Mouse (Mus musculus): ENCODE measurements at regions not wholly inside any gene's neighbourhood (a gene's known extent, or its start where the extent isn't known, plus 50 kb on each side); places are given as distances from the start of the nearest gene placed in this dataset.

DNA sequence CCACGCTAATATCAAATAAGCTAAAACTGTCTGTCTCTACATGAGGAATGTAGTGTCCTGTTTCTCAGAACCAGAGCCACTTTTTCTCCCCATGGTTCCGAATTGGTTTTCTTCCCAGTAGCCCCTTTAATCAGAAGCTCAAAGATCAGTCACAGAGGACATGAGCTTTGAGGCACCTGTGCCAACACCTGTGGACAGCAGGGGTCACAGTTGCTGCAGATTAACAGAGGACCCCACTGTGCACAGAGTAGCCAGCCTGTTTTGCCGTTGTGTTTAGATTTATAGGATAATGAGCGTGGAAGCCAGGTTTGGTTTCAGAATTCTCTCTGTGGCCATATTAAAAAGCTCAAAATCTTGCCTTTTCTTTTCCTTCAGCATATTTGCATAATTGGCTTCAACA lies 380.2 kb downstream of the Ipmk start:
- Histone ChIP-seq H3K36me3 (replicated peaks; ENCODE audit: control insufficient read depth, insufficient read depth, low read length) (no peaks in the 10 kb centered on the region), H3K9me3 (replicated peaks; ENCODE audit: control insufficient read depth, low read length) (no peaks in the 10 kb centered on the region), H3K4me3 (ENCODE audit: low read depth, low read length) (no peak overlapping the region), H3K9ac (replicated peaks; ENCODE audit: low read depth, low read length) (no peak overlapping the region), H3K4me1 (ENCODE audit: control insufficient read depth, insufficient read depth) (no peaks in the 10 kb centered on the region), H3K27ac (ENCODE audit: low read depth) (no peak overlapping the region), H3K27me3 (ENCODE audit: control insufficient read depth, insufficient read depth, low read length) (no peaks in the 10 kb centered on the region), H3K4me2 (ENCODE audit: low read depth, low read length) (no peak overlapping the region)
- no peak for ATAC-seq (ENCODE audit: insufficient read depth, low read depth)
- no peak for TF ChIP-seq EP300 (IDR thresholded peaks at IDR 0.05; ENCODE audit: low read depth)
- no peak for TF ChIP-seq CTCF (IDR thresholded peaks at IDR 0.05; ENCODE audit: low read depth)
- WGBS = 53% methylated on average over 4 of the region's 4 CpGs
- DNase-seq (ENCODE audit: low spot score) = no peak

- Histone ChIP-seq H3K36me3 (replicated peaks; ENCODE audit: control insufficient read depth, insufficient read depth, low read length) (no peaks in the 10 kb centered on the region), H3K4me1 (ENCODE audit: control insufficient read depth, insufficient read depth) (no peaks in the 10 kb centered on the region), H3K9ac (replicated peaks; ENCODE audit: low read depth, low read length) (no peak overlapping the region), H3K27ac (ENCODE audit: low read depth) (no peak overlapping the region), H3K4me3 (ENCODE audit: low read depth, low read length) (no peak overlapping the region), H3K9me3 (replicated peaks; ENCODE audit: control insufficient read depth, low read length) (no peaks in the 10 kb centered on the region), H3K4me2 (ENCODE audit: low read depth, low read length) (no peak overlapping the region), H3K27me3 (ENCODE audit: control insufficient read depth, insufficient read depth, low read length) (no peaks in the 10 kb centered on the region)
- DNase-seq (ENCODE audit: low spot score) (no peak), ATAC-seq (ENCODE audit: insufficient read depth, low read depth) (no peak)
- 70% methylated on average over 3 of the region's 3 CpGs for WGBS
- TF ChIP-seq CTCF (IDR thresholded peaks at IDR 0.05; ENCODE audit: low read depth) (no peak), EP300 (IDR thresholded peaks at IDR 0.05; ENCODE audit: low read depth) (no peak)
These were observed 386.3 kb downstream of the Ipmk start for GRCm38 (mm10) chr10:71733821-71734220.

DNA sequence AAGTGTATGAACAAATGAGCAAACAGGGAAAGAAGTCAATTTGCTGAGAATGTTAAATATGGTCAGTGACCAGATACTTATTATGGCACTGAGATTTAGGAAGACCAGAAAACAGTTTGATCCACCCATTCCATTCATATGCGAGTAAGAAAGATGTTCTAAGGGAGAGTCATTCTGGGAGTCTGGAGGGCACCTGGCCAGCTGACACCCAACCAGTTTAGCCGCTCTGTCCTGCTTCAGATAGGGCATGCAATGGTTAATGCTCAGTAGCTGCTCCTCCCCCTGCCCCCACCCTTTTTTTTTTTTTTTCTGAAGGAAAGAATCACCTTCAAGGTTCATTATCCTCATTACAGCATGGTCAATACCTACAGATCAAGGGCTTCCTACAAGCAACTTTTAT lies 386.9 kb downstream of the Ipmk start:
- H3K4me2 ChIP-seq (ENCODE audit: low read depth, low read length) = no peak overlapping the region
- no peaks in the 10 kb centered on the region for H3K27me3 ChIP-seq (ENCODE audit: control insufficient read depth, insufficient read depth, low read length)
- no peak for DNase-seq (ENCODE audit: low spot score)
- 53% methylated on average over 2 of the region's 2 CpGs for WGBS
- no peaks in the 10 kb centered on the region for H3K36me3 ChIP-seq (replicated peaks; ENCODE audit: control insufficient read depth, insufficient read depth, low read length)
- TF ChIP-seq EP300 (IDR thresholded peaks at IDR 0.05; ENCODE audit: low read depth) (no peak), CTCF (IDR thresholded peaks at IDR 0.05; ENCODE audit: low read depth) (no peak)
- no peak overlapping the region for H3K9ac ChIP-seq (replicated peaks; ENCODE audit: low read depth, low read length)
- no peaks in the 10 kb centered on the region for H3K9me3 ChIP-seq (replicated peaks; ENCODE audit: control insufficient read depth, low read length)
- no peaks in the 10 kb centered on the region for H3K4me1 ChIP-seq (ENCODE audit: control insufficient read depth, insufficient read depth)
- H3K4me3 ChIP-seq (ENCODE audit: low read depth, low read length) = no peak overlapping the region
- no peak for ATAC-seq (ENCODE audit: insufficient read depth, low read depth)
- no peak overlapping the region for H3K27ac ChIP-seq (ENCODE audit: low read depth)

GRCm38 (mm10) chr10:71738280-71738679 lies 390.7 kb downstream of the Ipmk start:
- TF ChIP-seq EP300 (IDR thresholded peaks at IDR 0.05; ENCODE audit: low read depth) = no peak
- no peaks in the 10 kb centered on the region for H3K27me3 ChIP-seq (ENCODE audit: control insufficient read depth, insufficient read depth, low read length)
- no peak overlapping the region for H3K9ac ChIP-seq (replicated peaks; ENCODE audit: low read depth, low read length)
- no peaks in the 10 kb centered on the region for H3K4me1 ChIP-seq (ENCODE audit: control insufficient read depth, insufficient read depth)
- H3K36me3 ChIP-seq (replicated peaks; ENCODE audit: control insufficient read depth, insufficient read depth, low read length) = no peaks in the 10 kb centered on the region
- ATAC-seq (ENCODE audit: insufficient read depth, low read depth) = no peak
- 54% methylated on average over 4 of the region's 4 CpGs for WGBS
- no peak overlapping the region for H3K4me3 ChIP-seq (ENCODE audit: low read depth, low read length)
- no peaks in the 10 kb centered on the region for H3K9me3 ChIP-seq (replicated peaks; ENCODE audit: control insufficient read depth, low read length)
- DNase-seq (ENCODE audit: low spot score) = no peak
- no peak overlapping the region for H3K27ac ChIP-seq (ENCODE audit: low read depth)
- no peak overlapping the region for H3K4me2 ChIP-seq (ENCODE audit: low read depth, low read length)

GRCm38 (mm10) chr10:71748557-71749493 lies 401.3 kb downstream of the Ipmk start:
- Histone ChIP-seq H3K4me2 (ENCODE audit: low read depth, low read length) (no peak overlapping the region), H3K9ac (replicated peaks; ENCODE audit: low read depth, low read length) (no peak overlapping the region), H3K27ac (ENCODE audit: low read depth) (no peak overlapping the region), H3K27me3 (ENCODE audit: control insufficient read depth, insufficient read depth, low read length) (no peaks in the 10 kb centered on the region), H3K36me3 (replicated peaks; ENCODE audit: control insufficient read depth, insufficient read depth, low read length) (no peaks in the 10 kb centered on the region), H3K4me3 (ENCODE audit: low read depth, low read length) (no peak overlapping the region), H3K4me1 (ENCODE audit: control insufficient read depth, insufficient read depth) (no peaks in the 10 kb centered on the region), H3K9me3 (replicated peaks; ENCODE audit: control insufficient read depth, low read length) (no peaks in the 10 kb centered on the region; the same call in 1 of the 2 replicates)
- TF ChIP-seq CTCF (IDR thresholded peaks at IDR 0.05; ENCODE audit: low read depth) = no peak
- no peak for ATAC-seq (ENCODE audit: insufficient read depth, low read depth)
- DNase-seq (ENCODE audit: low spot score) = no peak
- 70% methylated on average over 8 of the region's 8 CpGs for WGBS

- DNase-seq (ENCODE audit: low spot score) = no peak
- ATAC-seq (ENCODE audit: insufficient read depth, low read depth) = no peak
- Histone ChIP-seq H3K9me3 (replicated peaks; ENCODE audit: control insufficient read depth, low read length) (no peaks in the 10 kb centered on the region; the same call in 1 of the 2 replicates), H3K4me3 (ENCODE audit: low read depth, low read length) (no peak overlapping the region), H3K9ac (replicated peaks; ENCODE audit: low read depth, low read length) (no peak overlapping the region), H3K27ac (ENCODE audit: low read depth) (no peak overlapping the region), H3K4me2 (ENCODE audit: low read depth, low read length) (no peak overlapping the region), H3K36me3 (replicated peaks; ENCODE audit: control insufficient read depth, insufficient read depth, low read length) (no peaks in the 10 kb centered on the region), H3K27me3 (ENCODE audit: control insufficient read depth, insufficient read depth, low read length) (no peaks in the 10 kb centered on the region), H3K4me1 (ENCODE audit: control insufficient read depth, insufficient read depth) (no peaks in the 10 kb centered on the region)
- 60% methylated on average over 2 of the region's 2 CpGs for WGBS
- TF ChIP-seq EP300 (IDR thresholded peaks at IDR 0.05; ENCODE audit: low read depth) (no peak), CTCF (IDR thresholded peaks at IDR 0.05; ENCODE audit: low read depth) (no peak)
These were observed 405.7 kb downstream of the Ipmk start for GRCm38 (mm10) chr10:71753255-71753654.

Data from heart, postnatal 0 days (tissue).